Mouse (Mus musculus) inflammation-experienced regulatory T-cells, adult 6 months (primary cell): ENCODE results near the gene Zglp1. TPM values are rescaled to one million over a fixed set of nuclear protein-coding genes. Genes with fewer than 3 reads are reported as not detected.

Experiments used
- ATAC-seq: one replicate; pipeline ENCODE4 v1.8.0; 2017
- polyA plus RNA-seq, 3 experiments: library from polyadenylated mRNA; unstranded; fragments of 100-300 nt; shearing (Covaris generic); gene quantifications; one replicate each; pipeline ENCODE4 v1.2.1; 2017

Zglp1 gene
- polyA plus RNA-seq, 3 experiments from 2014 or later = 0.82 to 3.0 TPM; not detected in 1

DNA sequence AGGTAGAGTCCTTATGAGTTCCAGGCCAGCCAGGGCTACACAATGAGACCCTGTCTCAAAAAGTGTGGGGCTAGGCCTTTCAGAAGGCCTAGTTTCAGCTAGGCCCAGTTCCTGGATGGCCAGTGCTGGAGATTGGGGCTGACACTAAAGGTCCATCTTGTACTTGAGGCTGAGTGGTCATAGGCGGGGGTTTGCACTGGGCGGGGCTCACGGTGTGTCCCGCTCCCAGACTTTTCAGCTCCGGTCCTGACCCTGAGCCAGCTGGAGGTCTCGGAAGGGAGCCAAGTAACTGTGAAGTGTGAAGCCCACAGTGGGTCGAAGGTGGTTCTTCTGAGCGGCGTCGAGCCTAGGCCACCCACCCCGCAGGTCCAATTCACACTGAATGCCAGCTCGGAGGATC, 40.0 kb downstream of the Zglp1 start:
- ATAC-seq = no peak

DNA sequence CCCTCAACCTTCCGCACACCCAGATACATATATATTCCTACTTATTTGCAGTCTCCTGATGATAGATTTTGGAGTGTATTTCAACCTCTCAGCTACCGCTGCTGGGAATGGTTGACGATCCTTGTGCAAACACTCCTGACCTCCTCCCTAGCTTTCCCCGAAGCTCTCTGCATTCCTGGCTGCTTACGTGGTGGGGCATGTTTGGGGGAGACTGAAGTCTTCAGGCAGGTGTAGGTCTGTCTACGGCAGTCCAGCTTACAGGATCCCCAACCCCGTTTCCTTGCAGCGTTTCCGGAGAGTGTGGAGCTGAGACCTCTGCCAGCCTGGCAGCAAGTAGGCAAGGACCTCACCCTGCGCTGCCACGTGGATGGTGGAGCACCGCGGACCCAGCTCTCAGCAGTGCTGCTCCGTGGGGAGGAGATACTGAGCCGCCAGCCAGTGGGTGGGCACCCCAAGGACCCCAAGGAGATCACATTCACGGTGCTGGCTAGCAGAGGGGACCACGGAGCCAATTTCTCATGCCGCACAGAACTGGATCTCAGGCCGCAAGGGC, 41.6 kb downstream of the Zglp1 start:
- ATAC-seq = no peak

DNA sequence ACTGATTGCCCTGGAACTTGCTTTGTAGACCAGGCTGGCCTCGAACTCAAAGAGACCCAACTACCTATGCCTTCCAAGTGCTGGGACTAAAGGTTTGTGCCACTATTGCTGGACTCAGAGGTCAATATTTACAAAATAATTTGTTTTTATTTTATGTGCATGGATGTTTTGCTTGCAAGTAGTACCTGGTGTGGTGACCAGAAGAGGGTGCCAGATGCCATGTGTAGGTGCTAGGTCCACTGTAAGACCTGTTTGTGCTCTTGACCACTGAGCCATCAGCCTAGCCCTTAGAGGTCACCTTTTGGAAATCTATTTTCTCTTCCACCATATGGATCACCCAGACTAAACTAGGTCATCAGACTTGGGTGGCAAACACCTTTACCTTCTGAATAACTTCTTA, 44.2 kb downstream of the Zglp1 start:
- ATAC-seq = no peak

- no peak for ATAC-seq
Observed at GRCm38 (mm10) chr9:21022288-21022687, 44.6 kb downstream of the Zglp1 start.

DNA sequence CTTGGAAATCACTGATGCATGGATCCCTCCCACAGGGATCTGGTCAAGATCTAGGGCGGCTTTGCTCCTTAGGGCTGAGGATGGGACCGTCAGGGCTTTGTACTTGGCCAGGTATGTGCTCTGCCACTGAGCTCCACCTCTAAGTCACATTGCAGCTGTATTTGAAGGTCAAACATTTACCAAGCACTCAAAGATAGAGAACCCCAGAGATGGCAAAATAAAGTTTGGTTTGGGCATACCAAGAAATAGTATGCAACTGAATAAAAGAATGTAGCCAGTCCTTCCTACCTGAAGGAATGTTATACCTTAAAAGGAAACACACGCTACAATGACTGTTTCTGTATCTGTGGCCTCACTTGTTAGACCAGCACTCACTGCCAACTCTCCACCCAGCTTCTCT, 45.5 kb downstream of the Zglp1 start:
- no peak for ATAC-seq

GRCm38 (mm10) chr9:21018600-21018999, 48.3 kb downstream of the Zglp1 start:
- no peak for ATAC-seq

DNA sequence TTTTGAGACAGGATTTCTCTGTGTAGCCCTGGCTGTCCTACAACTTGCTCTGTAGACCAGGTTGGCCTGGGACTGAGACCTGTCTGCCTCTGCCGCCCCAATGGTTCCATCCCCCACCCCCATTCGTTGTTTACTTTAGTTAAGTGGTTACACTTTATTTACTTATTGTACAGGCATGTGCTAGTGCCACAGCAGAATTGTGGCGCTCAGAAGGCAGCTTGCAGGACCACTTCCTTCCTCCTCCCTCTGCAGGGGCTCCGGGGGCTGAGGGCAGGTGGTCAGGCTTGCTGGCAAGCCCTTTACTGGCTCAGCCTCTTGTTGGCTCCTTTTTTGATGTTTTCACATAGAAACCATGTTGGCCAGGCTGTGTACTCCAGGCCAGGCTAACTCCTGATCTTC, 49.7 kb downstream of the Zglp1 start:
- ATAC-seq = no peak

DNA sequence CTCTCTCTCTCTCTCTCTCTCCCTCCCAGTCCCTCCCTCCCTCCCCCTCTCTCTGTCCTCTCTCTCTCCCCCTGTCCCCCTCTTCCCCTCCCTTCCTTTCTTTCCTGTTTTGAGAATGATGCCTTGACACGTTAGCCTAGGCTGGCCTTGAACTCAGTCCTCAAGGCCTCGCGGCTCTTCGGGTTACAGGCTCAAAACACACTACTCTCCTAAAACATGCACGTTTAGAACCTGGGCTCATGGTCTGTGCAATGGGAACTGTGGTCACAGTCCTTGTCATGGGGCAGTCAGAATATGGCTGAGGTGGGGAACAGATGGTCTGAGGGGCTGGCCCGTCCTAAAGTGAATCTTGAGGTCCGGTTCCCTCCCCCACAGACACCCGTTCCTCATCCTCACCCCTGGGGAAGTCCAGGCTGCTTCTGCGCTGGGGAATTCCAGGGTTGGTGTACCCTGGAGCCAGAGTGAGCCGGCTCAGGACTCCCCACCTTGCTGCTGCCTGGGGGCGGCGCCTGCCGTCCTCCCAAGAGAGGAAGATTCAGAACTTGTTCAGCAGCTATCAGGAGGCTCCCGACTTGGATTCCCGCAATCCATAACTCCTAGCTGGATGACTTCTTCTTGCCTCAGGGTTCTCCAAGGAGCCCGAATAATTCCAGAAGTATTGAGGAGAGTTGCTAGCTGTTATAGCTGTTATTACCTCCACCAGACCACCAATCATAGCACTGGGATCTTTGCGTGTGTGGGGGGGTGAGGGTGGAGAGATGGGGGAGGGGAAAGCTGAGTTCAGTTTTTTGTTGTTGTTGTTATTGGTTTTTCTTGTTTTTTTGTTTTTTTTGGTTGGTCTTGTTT, 50.3 kb downstream of the Zglp1 start:
- peak; percentile 22 for ATAC-seq

GRCm38 (mm10) chr9:21015571-21016130, 51.2 kb downstream of the Zglp1 start, which contains the start of gene Icam1:
TSS of gene Icam1 (plus strand) at chr9:21015985.
- ATAC-seq = peak; percentile 80

- peak; percentile 26 for ATAC-seq
Observed at GRCm38 (mm10) chr9:21014691-21015570, 52.0 kb downstream of the Zglp1 start.

Other genes starting within 250 kb of the Zglp1 start
- gene Rdh8, start 248.6 kb downstream of the Zglp1 start, polyA plus RNA-seq = not detected
- gene A230050P20Rik, start 198.5 kb downstream of the Zglp1 start, polyA plus RNA-seq = 10 to 100 TPM in 2 of 3 experiments, 1 to 10 TPM in 1; 9.9 to 16.8 (median 14.3) TPM
- 1 to 10 TPM in 1 of 3 experiments, under 1 TPM in 2; 0.27 to 1.9 (median 0.63) TPM for gene Angptl6, start 187.4 kb downstream of the Zglp1 start, polyA plus RNA-seq
- 10 to 100 TPM; 16.1 to 28.8 (median 24.2) TPM for gene Ppan, start 178.9 kb downstream of the Zglp1 start, polyA plus RNA-seq
- 100 to 1,000 TPM; 159 to 219 (median 191) TPM for gene Eif3g, start 168.5 kb downstream of the Zglp1 start, polyA plus RNA-seq
- 10 to 100 TPM; 41.0 to 78.9 (median 43.9) TPM for gene Dnmt1, start 107.2 kb downstream of the Zglp1 start, polyA plus RNA-seq
- gene S1pr2, start 90.3 kb downstream of the Zglp1 start, polyA plus RNA-seq = 1 to 10 TPM; 5.1 to 6.4 (median 5.9) TPM
- gene Mrpl4, start 64.4 kb downstream of the Zglp1 start, polyA plus RNA-seq = 100 to 1,000 TPM in 2 of 3 experiments, 10 to 100 TPM in 1; 95.6 to 122 (median 112) TPM
- 10 to 100 TPM; 50.8 to 92.7 (median 68.9) TPM for gene Icam1, start 51.1 kb downstream of the Zglp1 start, polyA plus RNA-seq
- gene Icam4, start 37.7 kb downstream of the Zglp1 start, polyA plus RNA-seq = 1 to 10 TPM; 1.6 to 6.3 (median 3.1) TPM
- under 1 TPM in 2 of 3 experiments, not detected in 1; 0.25 to 0.31 TPM for gene Icam5, start 35.0 kb downstream of the Zglp1 start, polyA plus RNA-seq
- not detected for gene Gm49373, start 6.0 kb upstream of the Zglp1 start, polyA plus RNA-seq
- gene Fdx1l, start 6.5 kb upstream of the Zglp1 start, polyA plus RNA-seq = 10 to 100 TPM in 2 of 3 experiments, 1 to 10 TPM in 1; 9.8 to 15.0 (median 14.9) TPM
- 1 to 10 TPM in 1 of 3 experiments, under 1 TPM in 1, not detected in 1; 0.31 to 8.4 TPM for gene Gm38431, start 24.9 kb upstream of the Zglp1 start, polyA plus RNA-seq
- gene Raver1, start 24.9 kb upstream of the Zglp1 start, polyA plus RNA-seq = 10 to 100 TPM; 16.6 to 23.9 (median 21.3) TPM
- 10 to 100 TPM; 36.3 to 61.7 (median 57.7) TPM for gene Tyk2, start 64.2 kb upstream of the Zglp1 start, polyA plus RNA-seq
- 10 to 100 TPM; 84.2 to 97.0 (median 95.3) TPM for gene Cdc37, start 82.9 kb upstream of the Zglp1 start, polyA plus RNA-seq
- gene Pde4a, start 98.6 kb upstream of the Zglp1 start, polyA plus RNA-seq = 1 to 10 TPM in 1 of 3 experiments, under 1 TPM in 2; 0.54 to 1.3 (median 0.82) TPM
- gene Keap1, start 172.3 kb upstream of the Zglp1 start, polyA plus RNA-seq = 10 to 100 TPM; 20.8 to 28.9 (median 21.5) TPM
- under 1 TPM in 1 of 3 experiments, not detected in 2; 0.17 TPM for gene S1pr5, start 181.3 kb upstream of the Zglp1 start, polyA plus RNA-seq
- gene Atg4d, start 198.2 kb upstream of the Zglp1 start, polyA plus RNA-seq = 10 to 100 TPM; 23.5 to 32.5 (median 24.2) TPM
- 10 to 100 TPM; 16.5 to 36.2 (median 26.9) TPM for gene Kri1, start 220.9 kb upstream of the Zglp1 start, polyA plus RNA-seq
- gene Cdkn2d, start 224.3 kb upstream of the Zglp1 start, polyA plus RNA-seq = 100 to 1,000 TPM; 116 to 131 (median 128) TPM
- gene Ap1m2, start 245.2 kb upstream of the Zglp1 start, polyA plus RNA-seq = 1 to 10 TPM in 1 of 3 experiments, under 1 TPM in 2; 0.36 to 1.0 (median 0.42) TPM